Mouse (Mus musculus) lung, adult 2 months (tissue): ENCODE results near the gene Osbpl11.

Experiments
- CTCF ChIP-seq: fragments of 200-500 bp; IDR thresholded peaks from 2 replicates; pipeline ENCODE4 v1.5.1; 2011; ENCODE audit warnings: mild to moderate bottlenecking, low read length, control low read depth; ENCODE audit not compliant: insufficient read depth
- POLR2A ChIP-seq: fragments of 200-500 bp; IDR thresholded peaks from 2 replicates; pipeline ENCODE4 v1.6.1; 2011; ENCODE audit warnings: low read depth, mild to moderate bottlenecking, control low read depth, low read length, borderline replicate concordance; ENCODE audit errors: extremely low read depth

DNA sequence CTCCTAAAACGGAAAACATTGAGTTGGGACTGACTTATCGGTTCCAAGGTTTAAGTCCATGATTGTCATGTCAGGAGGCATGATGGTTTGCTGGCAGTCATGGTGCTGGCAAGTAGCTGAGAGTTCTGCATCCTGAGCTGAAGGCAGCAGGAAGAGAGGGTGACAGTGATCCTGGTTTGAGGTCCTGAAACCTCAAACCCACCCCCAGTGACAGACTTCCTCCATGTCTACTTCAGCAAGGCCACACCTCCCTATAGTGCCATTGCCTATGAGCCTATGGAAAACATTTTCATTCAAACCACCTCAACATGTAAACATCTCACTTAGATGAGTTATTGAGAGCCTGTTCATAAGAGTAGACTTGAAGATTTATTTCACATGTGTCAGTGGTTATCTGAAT is 54.4 kb downstream of the Osbpl11 start:
- TF ChIP-seq CTCF (no peak), POLR2A (no peak)
